ENCODE assay signal across 21 mouse cellular contexts in genomic region chr7:116273111-116273510, GRCm38 (mm10). TPM values are rescaled to one million over a fixed set of nuclear protein-coding genes. Genes with fewer than 3 reads are reported as not detected.
A peak's percentile ranks its signal among the peaks of the same experiment; 100 is the strongest.
DNase-seq lines count a peak whose midpoint lies in the region; ATAC-seq and TF ChIP-seq lines count a peak whose summit lies in the region.
"Had no signal": no experiment of that assay in that cellular context is flagged by ENCODE, and none has a peak within 500 bp of the region (broad histone marks: within the 10 kb centered on the region; RNA-seq: fewer than 3 reads in every experiment).

No protein-coding gene starts in this region.

- H3K27me3 ChIP-seq in kidney, adult 2 months (replicated peaks; ENCODE audit: control insufficient read depth, insufficient read depth, low read length) = no peaks in the 10 kb centered on the region
- no peaks in the 10 kb centered on the region for H3K27me3 ChIP-seq in kidney, embryonic 15.5 days
- H3K27me3 ChIP-seq in lung, embryonic 16.5 days (ENCODE audit: control insufficient read depth, insufficient read depth, low read depth, low read length) = no peaks in the 10 kb centered on the region
- H3K27me3 ChIP-seq: embryonic facial prominence, embryonic 15.5 days; forebrain, embryonic 15.5 days; heart, embryonic 13.5 days had no signal

- no peak overlapping the region for H3K4me2 ChIP-seq in kidney, embryonic 15.5 days
- no peak overlapping the region for H3K4me2 ChIP-seq in lung, embryonic 16.5 days (ENCODE audit: low read depth, low read length)
- H3K4me2 ChIP-seq: embryonic facial prominence, embryonic 15.5 days; forebrain, embryonic 15.5 days; heart, embryonic 13.5 days had no signal

- 35% methylated on average over 6 of the region's 6 CpGs for WGBS in kidney, adult 2 months
- 76% methylated on average over 6 of the region's 6 CpGs for WGBS in kidney, embryonic 15.5 days
- WGBS in lung, embryonic 16.5 days = 50% methylated on average over 6 of the region's 6 CpGs

- no peak overlapping the region for H3K4me3 ChIP-seq in kidney, adult 2 months (ENCODE audit: insufficient read depth, low read depth, low read length)
- no peak overlapping the region for H3K4me3 ChIP-seq in kidney, embryonic 15.5 days (replicated peaks)
- no peak overlapping the region for H3K4me3 ChIP-seq in lung, embryonic 16.5 days (ENCODE audit: low read length)
- H3K4me3 ChIP-seq: embryonic facial prominence, embryonic 15.5 days; erythroblast, embryonic 14.5 days; forebrain, embryonic 15.5 days; heart, embryonic 13.5 days had no signal

- TF ChIP-seq CTCF in kidney, adult 2 months (conservative IDR thresholded peaks at IDR 0.05; ENCODE audit: insufficient read depth, insufficient read length, low read depth, low read length) = no peak

- H3K27ac ChIP-seq in kidney, adult 2 months (ENCODE audit: insufficient read depth, low read depth, low read length) = peak overlapping the region; percentile 74
- H3K27ac ChIP-seq in kidney, embryonic 15.5 days = no peak overlapping the region
- no peak overlapping the region for H3K27ac ChIP-seq in lung, embryonic 16.5 days (ENCODE audit: low read length)
- H3K27ac ChIP-seq: embryonic facial prominence, embryonic 15.5 days; forebrain, embryonic 15.5 days; heart, embryonic 13.5 days had no signal

- H3K4me1 ChIP-seq in kidney, adult 2 months (ENCODE audit: control insufficient read depth, insufficient read depth, low read length) = peaks cover 44% of the 10 kb centered on the region
- H3K4me1 ChIP-seq in kidney, embryonic 15.5 days = peaks cover 21% of the 10 kb centered on the region
- H3K4me1 ChIP-seq in lung, embryonic 16.5 days (replicated peaks; ENCODE audit: control insufficient read depth, insufficient read depth, low read length) = peaks cover 7% of the 10 kb centered on the region; the same call in 1 of the 2 replicates
- H3K4me1 ChIP-seq: forebrain, embryonic 15.5 days had no signal

- no peaks in the 10 kb centered on the region for H3K9me3 ChIP-seq in kidney, embryonic 15.5 days (replicated peaks)
- H3K9me3 ChIP-seq in lung, embryonic 16.5 days (ENCODE audit: control insufficient read depth, low read length) = no peaks in the 10 kb centered on the region; the same call in 1 of the 2 replicates
- H3K9me3 ChIP-seq: embryonic facial prominence, embryonic 15.5 days; forebrain, embryonic 15.5 days; heart, embryonic 13.5 days had no signal

- no peak for ATAC-seq in kidney, embryonic 15.5 days (replicated peaks; ENCODE audit: low FRiP score)
- peak; percentile 35 for ATAC-seq in lung, embryonic 16.5 days (ENCODE audit: low read depth)
- ATAC-seq: CD4-positive, CD25-positive, alpha-beta regulatory T cell, adult 4 months; forebrain, embryonic 15.5 days had no signal

- DNase-seq in kidney, adult 2 months = peak; percentile 86
- no peak for DNase-seq in kidney, adult 11 months
- peak; percentile 51 to 63 for DNase-seq in kidney, postnatal 36 days
- DNase-seq in lung, postnatal 14 days = no peak
- DNase-seq in MN1 (ENCODE audit: low spot score) = no peak
- DNase-seq: adrenal gland, postnatal 10 days; B cell, adult 2 months; cerebellum, adult 11 months; cerebellum, adult 8-10 months; cerebellum, postnatal 14 days; embryo, embryonic 11 days; gastrocnemius, postnatal 36 days; heart, adult 11 months; heart, postnatal 36 days had no signal

- TF ChIP-seq POLR2A in kidney, adult 2 months (IDR thresholded peaks at IDR 0.05; ENCODE audit: low read depth, low read length) = no peak

- no peak overlapping the region for H3K9ac ChIP-seq in kidney, embryonic 15.5 days
- H3K9ac ChIP-seq in lung, embryonic 16.5 days (ENCODE audit: low read length) = no peak overlapping the region
- H3K9ac ChIP-seq: embryonic facial prominence, embryonic 15.5 days; forebrain, embryonic 15.5 days; heart, embryonic 13.5 days had no signal

- no peaks in the 10 kb centered on the region for H3K36me3 ChIP-seq in kidney, adult 2 months (ENCODE audit: control insufficient read depth, insufficient read depth, low read length)
- H3K36me3 ChIP-seq in kidney, embryonic 15.5 days = no peaks in the 10 kb centered on the region
- H3K36me3 ChIP-seq in lung, embryonic 16.5 days (ENCODE audit: control insufficient read depth, insufficient read depth, low read length) = no peaks in the 10 kb centered on the region
- H3K36me3 ChIP-seq: embryonic facial prominence, embryonic 15.5 days; forebrain, embryonic 15.5 days; heart, embryonic 13.5 days had no signal

RNA-seq across cellular contexts. Expression of gene Plekha7, which starts 35.1 kb away (rescaled TPM):
- polyA plus RNA-seq in kidney, adult 2 months (2012; rRNA removed) = 29.5 and 33.6 TPM in 2 replicates
- 14.1 and 14.4 TPM in 2 replicates for polyA plus RNA-seq in kidney, embryonic 15.5 days (2015; fragmentation: Nextera tagmentation; extraction: Ambion mirVana)
- 10.9 and 14.0 TPM in 2 replicates for polyA plus RNA-seq in lung, embryonic 16.5 days (2015; fragmentation: Nextera tagmentation; extraction: Ambion mirVana)

Comparison
In these comparisons a context has a peak if more than half of its experiments do, and no peak if none do; other contexts are left out.
1. DNase-seq: peak in kidney, adult 2 months (single experiment) and kidney, postnatal 36 days (2 of 2); none in kidney, adult 11 months (single experiment), lung, postnatal 14 days (single experiment) and MN1 (single experiment).